Mouse (Mus musculus) MEL (cell line): ENCODE results near the gene Hs1bp3.

ENCODE experiments used
- CHD1 ChIP-seq: IDR thresholded peaks from 2 replicates; pipeline ENCODE4 v1.6.1; 2012; ENCODE audit warnings: low read depth, mild to moderate bottlenecking, inconsistent platforms, low read length, improper control_type of control experiment
- CTCF ChIP-seq, 3 experiments: IDR thresholded peaks in 2 of 3; conservative IDR thresholded peaks in 1 of 3; 2 replicates each; pipeline ENCODE4 v1.5.1; 2011 to 2012; ENCODE audit warnings: low read length in 3 of 3, low read depth in 2 of 3, mild to moderate bottlenecking in 2 of 3, improper control_type of control experiment in 1 of 3, inconsistent platforms in 1 of 3, mixed read lengths in 1 of 3, moderate library complexity in 1 of 3; ENCODE audit not compliant: control insufficient read depth in 1 of 3, insufficient read depth in 1 of 3, poor library complexity in 1 of 3, severe bottlenecking in 1 of 3
- E2F4 ChIP-seq: IDR thresholded peaks from 2 replicates; pipeline ENCODE4 v1.6.1; 2011; ENCODE audit warnings: low read depth, low read length, improper control_type of control experiment, borderline replicate concordance
- MEF2A ChIP-seq: IDR thresholded peaks from 2 replicates; pipeline ENCODE4 v1.6.1; 2014; ENCODE audit warnings: low read depth, mild to moderate bottlenecking, inconsistent platforms, low read length, improper control_type of control experiment; ENCODE audit not compliant: poor library complexity, insufficient replicate concordance, severe bottlenecking; ENCODE audit errors: extremely low read depth
- POLR2A ChIP-seq, 2 experiments: IDR thresholded peaks; 2 replicates each; pipeline ENCODE4 v1.6.1; 2011 to 2012; ENCODE audit warnings: low read length in 2 of 2, mild to moderate bottlenecking in 2 of 2, control low read depth in 1 of 2, improper control_type of control experiment in 1 of 2, low read depth in 1 of 2, moderate library complexity in 1 of 2; ENCODE audit not compliant: control insufficient read depth in 1 of 2, insufficient read depth in 1 of 2, poor library complexity in 1 of 2

- TF ChIP-seq CTCF (IDR thresholded peaks at IDR 0.05 in 2 of 3, conservative IDR thresholded peaks at IDR 0.05 in 1 of 3; ENCODE audit: control insufficient read depth in 1 of 3, insufficient read depth in 1 of 3, low read depth in 2 of 3, low read length in 3 of 3, poor library complexity in 1 of 3, severe bottlenecking in 1 of 3), result no peak
- no peak for TF ChIP-seq POLR2A (IDR thresholded peaks at IDR 0.05; ENCODE audit: control insufficient read depth in 1 of 2, insufficient read depth in 1 of 2, low read depth in 1 of 2, low read length in 2 of 2, poor library complexity in 1 of 2)
- no peak for TF ChIP-seq CHD1
- TF ChIP-seq E2F4, result no peak
- no peak for TF ChIP-seq MEF2A
Measured at GRCm38 (mm10) chr12:8271405-8271804, 41.8 kb upstream of the Hs1bp3 start.
